Mouse (Mus musculus): ENCODE results near the gene Tmem256. TPM values are rescaled to one million over a fixed set of nuclear protein-coding genes. Genes with fewer than 3 reads are reported as not detected.

The Tmem256 gene
- 95.5 and 103 TPM in 2 replicates for total RNA-seq (2014; rRNA removed)
- 349 and 370 TPM in 2 replicates for polyA plus RNA-seq (2015; fragmentation: Nextera tagmentation; extraction: Ambion mirVana)

GRCm38 (mm10) chr11:69837952-69838713 is at the start of gene Tmem256:
Gene Tmem256, plus strand, starts transcription at chr11:69838514.
- DNase-seq (ENCODE audit: low spot score), result peak; percentile 100
- WGBS, result 1% methylated on average over 34 of the region's 34 CpGs

GRCm38 (mm10) chr11:69789431-69789830 is 48.9 kb upstream of the Tmem256 start:
- no peak overlapping the region for H3K4me2 ChIP-seq (ENCODE audit: low read depth, low read length, poor library complexity, severe bottlenecking)
- no peaks in the 10 kb centered on the region for H3K27me3 ChIP-seq (ENCODE audit: insufficient read depth, low read length)
- H3K9ac ChIP-seq (replicated peaks; ENCODE audit: low read length, poor library complexity, severe bottlenecking), result no peak overlapping the region
- H3K27ac ChIP-seq (ENCODE audit: low read depth, low read length), result no peak overlapping the region
- H3K4me3 ChIP-seq (ENCODE audit: low read depth, low read length), result no peak overlapping the region
- TF ChIP-seq CTCF (IDR thresholded peaks at IDR 0.05), result no peak
- H3K9me3 ChIP-seq (ENCODE audit: low read length), result no peaks in the 10 kb centered on the region
- H3K36me3 ChIP-seq (ENCODE audit: insufficient read depth, low read length), result no peaks in the 10 kb centered on the region
- DNase-seq (ENCODE audit: low spot score), result no peak
- WGBS, result 78% methylated on average over 5 of the region's 5 CpGs
- H3K4me1 ChIP-seq (ENCODE audit: insufficient read depth, low read length), result no peaks in the 10 kb centered on the region
- ATAC-seq (ENCODE audit: low FRiP score), result no peak

More at GRCm38 (mm10) chr11:69837952-69838713, at the start of gene Tmem256:
- Histone ChIP-seq H3K27ac (ENCODE audit: low read depth, low read length) (peak within 1 kb of the TSS; percentile 97), H3K4me2 (ENCODE audit: low read depth, low read length, poor library complexity, severe bottlenecking) (peak within 1 kb of the TSS; percentile 97), H3K9me3 (ENCODE audit: low read length) (no peaks in the 10 kb centered on the region), H3K4me3 (ENCODE audit: low read depth, low read length) (peak within 1 kb of the TSS; percentile 91), H3K27me3 (ENCODE audit: insufficient read depth, low read length) (no peaks in the 10 kb centered on the region), H3K36me3 (ENCODE audit: insufficient read depth, low read length) (peaks cover 4% of the 10 kb centered on the region; the same call in 1 of the 2 replicates), H3K9ac (replicated peaks; ENCODE audit: low read length, poor library complexity, severe bottlenecking) (peak within 1 kb of the TSS; percentile 98), H3K4me1 (ENCODE audit: insufficient read depth, low read length) (peaks cover 11% of the 10 kb centered on the region; the same call in 1 of the 2 replicates)
- ATAC-seq (ENCODE audit: low FRiP score), result peak; percentile 92
- TF ChIP-seq CTCF (IDR thresholded peaks at IDR 0.05), result no peak; the same call in 1 of the 2 replicates

GRCm38 (mm10) chr11:69791420-69791819 is 46.9 kb upstream of the Tmem256 start:
- no peaks in the 10 kb centered on the region for H3K27me3 ChIP-seq (ENCODE audit: insufficient read depth, low read length)
- no peak overlapping the region for H3K4me3 ChIP-seq (ENCODE audit: low read depth, low read length)
- H3K27ac ChIP-seq (ENCODE audit: low read depth, low read length), result no peak overlapping the region
- H3K4me1 ChIP-seq (ENCODE audit: insufficient read depth, low read length), result no peaks in the 10 kb centered on the region
- no peak overlapping the region for H3K4me2 ChIP-seq (ENCODE audit: low read depth, low read length, poor library complexity, severe bottlenecking)
- H3K9ac ChIP-seq (replicated peaks; ENCODE audit: low read length, poor library complexity, severe bottlenecking), result no peak overlapping the region
- no peaks in the 10 kb centered on the region for H3K36me3 ChIP-seq (ENCODE audit: insufficient read depth, low read length)
- ATAC-seq (ENCODE audit: low FRiP score) (no peak), DNase-seq (ENCODE audit: low spot score) (no peak)
- 70% methylated on average over 5 of the region's 5 CpGs for WGBS
- TF ChIP-seq CTCF (IDR thresholded peaks at IDR 0.05), result no peak
- H3K9me3 ChIP-seq (ENCODE audit: low read length), result no peaks in the 10 kb centered on the region

GRCm38 (mm10) chr11:69793429-69793828 is 44.9 kb upstream of the Tmem256 start:
- Histone ChIP-seq H3K4me1 (ENCODE audit: insufficient read depth, low read length) (no peaks in the 10 kb centered on the region), H3K9me3 (ENCODE audit: low read length) (no peaks in the 10 kb centered on the region), H3K27ac (ENCODE audit: low read depth, low read length) (no peak overlapping the region), H3K36me3 (ENCODE audit: insufficient read depth, low read length) (0 out of 2 replicates have a peak, but pooled peaks cover 6% of the 10 kb centered on the region), H3K4me2 (ENCODE audit: low read depth, low read length, poor library complexity, severe bottlenecking) (no peak overlapping the region), H3K4me3 (ENCODE audit: low read depth, low read length) (no peak overlapping the region), H3K27me3 (ENCODE audit: insufficient read depth, low read length) (no peaks in the 10 kb centered on the region; the same call in 1 of the 2 replicates), H3K9ac (replicated peaks; ENCODE audit: low read length, poor library complexity, severe bottlenecking) (no peak overlapping the region)
- ATAC-seq (ENCODE audit: low FRiP score) (no peak), DNase-seq (ENCODE audit: low spot score) (no peak)
- TF ChIP-seq CTCF (IDR thresholded peaks at IDR 0.05), result no peak
- 64% methylated on average over 5 of the region's 5 CpGs for WGBS

GRCm38 (mm10) chr11:69795168-69795982 is 42.9 kb upstream of the Tmem256 start, which contains the start of gene Chrnb1:
Gene Chrnb1, minus strand, starts transcription at chr11:69795943.
- WGBS, result 3% methylated on average over 52 of the region's 52 CpGs
- Histone ChIP-seq H3K4me2 (ENCODE audit: low read depth, low read length, poor library complexity, severe bottlenecking) (peak within 1 kb of the TSS; percentile 80), H3K4me1 (ENCODE audit: insufficient read depth, low read length) (peaks cover 8% of the 10 kb centered on the region; the same call in 1 of the 2 replicates), H3K27ac (ENCODE audit: low read depth, low read length) (no peak within 1 kb of the TSS), H3K27me3 (ENCODE audit: insufficient read depth, low read length) (no peaks in the 10 kb centered on the region; the same call in 1 of the 2 replicates), H3K9ac (replicated peaks; ENCODE audit: low read length, poor library complexity, severe bottlenecking) (no peak within 1 kb of the TSS), H3K9me3 (ENCODE audit: low read length) (no peaks in the 10 kb centered on the region), H3K36me3 (ENCODE audit: insufficient read depth, low read length) (0 out of 2 replicates have a peak, but pooled peaks cover 6% of the 10 kb centered on the region), H3K4me3 (ENCODE audit: low read depth, low read length) (peak within 1 kb of the TSS; percentile 40)
- DNase-seq (ENCODE audit: low spot score) (peak; percentile 97), ATAC-seq (ENCODE audit: low FRiP score) (peak; percentile 90)
- no peak for TF ChIP-seq CTCF (IDR thresholded peaks at IDR 0.05)

Measured in midbrain, postnatal 0 days (tissue).